Mouse (Mus musculus) left cerebral cortex, postnatal 36 days (tissue): ENCODE measurements at regions not wholly inside any gene's neighbourhood (a gene's known extent, or its start where the extent isn't known, plus 50 kb on each side); places are given as distances from the start of the nearest gene placed in this dataset. TPM values are rescaled to one million over a fixed set of nuclear protein-coding genes. Genes with fewer than 3 reads are reported as not detected.

ENCODE experiments used
- microRNA-seq: library from miRNA; unstranded; fragments of <30 nt; microRNA quantifications from one replicate; pipeline ENCODE4 v1.2.0, GENCODE M21; 2022

Small RNA genes lying in the stretch of these regions (microRNA-seq; reads per million reads assigned to microRNA genes)
- gene Gm24321 = not detected
- not detected for gene Gm25252
- not detected for gene Gm25750
- not detected for gene Gm27379
- gene Gm44322 = not detected
- gene Mir1193 = 56.6 reads per million, percentile 51 among the genes with 10 or more reads in this experiment
- not detected for gene Mir1197
- gene Mir134 = 430 reads per million, percentile 70 among the genes with 10 or more reads in this experiment
- 1,751 reads per million, percentile 84 among the genes with 10 or more reads in this experiment for gene Mir154
- gene Mir299a = not detected
- not detected for gene Mir299b
- 719 reads per million, percentile 76 among the genes with 10 or more reads in this experiment for gene Mir300
- gene Mir3072 = 152 reads per million, percentile 61 among the genes with 10 or more reads in this experiment
- gene Mir323 = 1,731 reads per million, percentile 84 among the genes with 10 or more reads in this experiment
- gene Mir329 = 520 reads per million, percentile 72 among the genes with 10 or more reads in this experiment
- gene Mir369 = 2,481 reads per million, percentile 87 among the genes with 10 or more reads in this experiment
- not detected for gene Mir376a
- gene Mir376b = 121 reads per million, percentile 57 among the genes with 10 or more reads in this experiment
- gene Mir376c = 276 reads per million, percentile 65 among the genes with 10 or more reads in this experiment
- 244 reads per million, percentile 64 among the genes with 10 or more reads in this experiment for gene Mir377
- 6,083 reads per million, percentile 93 among the genes with 10 or more reads in this experiment for gene Mir379
- not detected for gene Mir380
- 1,174 reads per million, percentile 79 among the genes with 10 or more reads in this experiment for gene Mir381
- 11,061 reads per million, percentile 95 among the genes with 10 or more reads in this experiment for gene Mir382
- not detected for gene Mir409
- 116 reads per million, percentile 57 among the genes with 10 or more reads in this experiment for gene Mir410
- gene Mir411 = 7,069 reads per million, percentile 93 among the genes with 10 or more reads in this experiment
- gene Mir412 = 265 reads per million, percentile 65 among the genes with 10 or more reads in this experiment
- gene Mir453 = not detected
- 3,493 reads per million, percentile 89 among the genes with 10 or more reads in this experiment for gene Mir485
- gene Mir487b = 12,997 reads per million, percentile 96 among the genes with 10 or more reads in this experiment
- gene Mir494 = 22.8 reads per million, percentile 40 among the genes with 10 or more reads in this experiment
- 145 reads per million, percentile 60 among the genes with 10 or more reads in this experiment for gene Mir495
- gene Mir496a = 278 reads per million, percentile 66 among the genes with 10 or more reads in this experiment
- gene Mir539 = not detected
- gene Mir541 = 7,648 reads per million, percentile 94 among the genes with 10 or more reads in this experiment
- gene Mir543 = 701 reads per million, percentile 76 among the genes with 10 or more reads in this experiment
- gene Mir544 = 6.3 reads per million, percentile 22 among the genes with 10 or more reads in this experiment
- gene Mir654 = not detected
- 798 reads per million, percentile 77 among the genes with 10 or more reads in this experiment for gene Mir666
- 1,408 reads per million, percentile 81 among the genes with 10 or more reads in this experiment for gene Mir667
- 2,600 reads per million, percentile 87 among the genes with 10 or more reads in this experiment for gene Mir668
- gene Mir679 = 39.6 reads per million, percentile 48 among the genes with 10 or more reads in this experiment
- 8.4 reads per million, percentile 26 among the genes with 10 or more reads in this experiment for gene Mir758
- not detected for gene Mir882
